Mouse (Mus musculus): ENCODE data around the gene Zswim8.

- TF ChIP-seq GATA1 (IDR thresholded peaks at IDR 0.05; ENCODE audit: borderline replicate concordance, low read length) (no peak), FLI1 (IDR thresholded peaks at IDR 0.05; ENCODE audit: low read length) (no peak)
Measured at GRCm38 (mm10) chr14:20737306-20737705, 30.0 kb downstream of the Zswim8 start.

Data from megakaryocyte, embryonic 14.5 days (primary cell).